Mouse (Mus musculus): ENCODE data around the gene Kpnb1. TPM values are rescaled to one million over a fixed set of nuclear protein-coding genes. Genes with fewer than 3 reads are reported as not detected.

Gene Kpnb1
- polyA plus RNA-seq, 1 experiment: 22.8 TPM

GRCm38 (mm10) chr11:97220211-97220610, 32.5 kb upstream of the Kpnb1 start:
- Histone ChIP-seq H3K27ac (ENCODE audit: insufficient read depth, low read length) (no peak overlapping the region), H3K36me3 (ENCODE audit: control insufficient read depth, insufficient read depth, low read length) (peaks cover 31% of the 10 kb centered on the region), H3K4me1 (ENCODE audit: control insufficient read depth, insufficient read depth, insufficient read length) (no peaks in the 10 kb centered on the region), H3K4me3 (ENCODE audit: extremely low read depth, insufficient read depth, insufficient read length) (no peak overlapping the region), H3K27me3 (ENCODE audit: control insufficient read depth, insufficient read depth, low read length) (no peaks in the 10 kb centered on the region)
- TF ChIP-seq CTCF (IDR thresholded peaks at IDR 0.05; ENCODE audit: extremely low read depth, insufficient read depth, insufficient read length, insufficient replicate concordance) (no peak), POLR2A (IDR thresholded peaks at IDR 0.05; ENCODE audit: low read depth, low read length) (no peak)
- 89% methylated on average over 3 of the region's 3 CpGs for WGBS
- no peak for DNase-seq (ENCODE audit: low read depth in 1 of 2, low spot score in 2 of 2)

GRCm38 (mm10) chr11:97214411-97214810, 26.7 kb upstream of the Kpnb1 start:
- Histone ChIP-seq H3K36me3 (ENCODE audit: control insufficient read depth, insufficient read depth, low read length) (peaks cover 27% of the 10 kb centered on the region), H3K27me3 (ENCODE audit: control insufficient read depth, insufficient read depth, low read length) (no peaks in the 10 kb centered on the region), H3K4me1 (ENCODE audit: control insufficient read depth, insufficient read depth, insufficient read length) (no peaks in the 10 kb centered on the region), H3K4me3 (ENCODE audit: extremely low read depth, insufficient read depth, insufficient read length) (no peak overlapping the region), H3K27ac (ENCODE audit: insufficient read depth, low read length) (no peak overlapping the region)
- TF ChIP-seq CTCF (IDR thresholded peaks at IDR 0.05; ENCODE audit: extremely low read depth, insufficient read depth, insufficient read length, insufficient replicate concordance): no peak
- no peak for TF ChIP-seq POLR2A (IDR thresholded peaks at IDR 0.05; ENCODE audit: low read depth, low read length)
- no peak for DNase-seq (ENCODE audit: low read depth in 1 of 2, low spot score in 2 of 2)
- 95% methylated on average over 5 of the region's 5 CpGs for WGBS

GRCm38 (mm10) chr11:97210728-97211400, 23.2 kb upstream of the Kpnb1 start:
- H3K4me1 ChIP-seq (ENCODE audit: control insufficient read depth, insufficient read depth, insufficient read length): no peaks in the 10 kb centered on the region
- DNase-seq (ENCODE audit: low read depth in 1 of 2, low spot score in 2 of 2): no peak
- 94% methylated on average over 9 of the region's 9 CpGs for WGBS
- no peak overlapping the region for H3K27ac ChIP-seq (ENCODE audit: insufficient read depth, low read length)
- TF ChIP-seq POLR2A (IDR thresholded peaks at IDR 0.05; ENCODE audit: low read depth, low read length) (no peak), CTCF (IDR thresholded peaks at IDR 0.05; ENCODE audit: extremely low read depth, insufficient read depth, insufficient read length, insufficient replicate concordance) (no peak)
- H3K36me3 ChIP-seq (ENCODE audit: control insufficient read depth, insufficient read depth, low read length): peaks cover 20% of the 10 kb centered on the region
- H3K27me3 ChIP-seq (ENCODE audit: control insufficient read depth, insufficient read depth, low read length): no peaks in the 10 kb centered on the region
- no peak overlapping the region for H3K4me3 ChIP-seq (ENCODE audit: extremely low read depth, insufficient read depth, insufficient read length)

GRCm38 (mm10) chr11:97207011-97207422, 19.3 kb upstream of the Kpnb1 start:
- TF ChIP-seq POLR2A (IDR thresholded peaks at IDR 0.05; ENCODE audit: low read depth, low read length): no peak
- DNase-seq (ENCODE audit: low read depth in 1 of 2, low spot score in 2 of 2): no peak
- WGBS: 86% methylated on average over 8 of the region's 8 CpGs
- peaks cover 9% of the 10 kb centered on the region for H3K36me3 ChIP-seq (ENCODE audit: control insufficient read depth, insufficient read depth, low read length)
- H3K27me3 ChIP-seq (ENCODE audit: control insufficient read depth, insufficient read depth, low read length): no peaks in the 10 kb centered on the region
- H3K27ac ChIP-seq (ENCODE audit: insufficient read depth, low read length): no peak overlapping the region
- H3K4me3 ChIP-seq (ENCODE audit: extremely low read depth, insufficient read depth, insufficient read length): no peak overlapping the region
- H3K4me1 ChIP-seq (ENCODE audit: control insufficient read depth, insufficient read depth, insufficient read length): no peaks in the 10 kb centered on the region

GRCm38 (mm10) chr11:97199519-97199918, 11.8 kb upstream of the Kpnb1 start:
- Histone ChIP-seq H3K27ac (ENCODE audit: insufficient read depth, low read length) (no peak overlapping the region), H3K4me1 (ENCODE audit: control insufficient read depth, insufficient read depth, insufficient read length) (no peaks in the 10 kb centered on the region), H3K4me3 (ENCODE audit: extremely low read depth, insufficient read depth, insufficient read length) (no peak overlapping the region), H3K36me3 (ENCODE audit: control insufficient read depth, insufficient read depth, low read length) (no peaks in the 10 kb centered on the region), H3K27me3 (ENCODE audit: control insufficient read depth, insufficient read depth, low read length) (no peaks in the 10 kb centered on the region)
- 82% methylated on average over 6 of the region's 6 CpGs for WGBS
- TF ChIP-seq CTCF (IDR thresholded peaks at IDR 0.05; ENCODE audit: extremely low read depth, insufficient read depth, insufficient read length, insufficient replicate concordance): no peak
- no peak for TF ChIP-seq POLR2A (IDR thresholded peaks at IDR 0.05; ENCODE audit: low read depth, low read length)
- DNase-seq (ENCODE audit: low read depth in 1 of 2, low spot score in 2 of 2): no peak

GRCm38 (mm10) chr11:97198601-97199000, 10.9 kb upstream of the Kpnb1 start:
- no peaks in the 10 kb centered on the region for H3K4me1 ChIP-seq (ENCODE audit: control insufficient read depth, insufficient read depth, insufficient read length)
- no peak for TF ChIP-seq POLR2A (IDR thresholded peaks at IDR 0.05; ENCODE audit: low read depth, low read length)
- peak; percentile 69; the same call in 1 of the 2 replicates for TF ChIP-seq CTCF (IDR thresholded peaks at IDR 0.05; ENCODE audit: extremely low read depth, insufficient read depth, insufficient read length, insufficient replicate concordance)
- H3K36me3 ChIP-seq (ENCODE audit: control insufficient read depth, insufficient read depth, low read length): no peaks in the 10 kb centered on the region
- H3K27me3 ChIP-seq (ENCODE audit: control insufficient read depth, insufficient read depth, low read length): no peaks in the 10 kb centered on the region
- 14% methylated on average over 5 of the region's 5 CpGs for WGBS
- peak; percentile 17 to 54 for DNase-seq (ENCODE audit: low read depth in 1 of 2, low spot score in 2 of 2)
- no peak overlapping the region for H3K4me3 ChIP-seq (ENCODE audit: extremely low read depth, insufficient read depth, insufficient read length)
- H3K27ac ChIP-seq (ENCODE audit: insufficient read depth, low read length): no peak overlapping the region

GRCm38 (mm10) chr11:97197021-97197420, 9.3 kb upstream of the Kpnb1 start:
- WGBS: 80% methylated on average over 8 of the region's 8 CpGs
- DNase-seq (ENCODE audit: low read depth in 1 of 2, low spot score in 2 of 2): no peak
- Histone ChIP-seq H3K36me3 (ENCODE audit: control insufficient read depth, insufficient read depth, low read length) (no peaks in the 10 kb centered on the region), H3K27ac (ENCODE audit: insufficient read depth, low read length) (no peak overlapping the region), H3K4me1 (ENCODE audit: control insufficient read depth, insufficient read depth, insufficient read length) (no peaks in the 10 kb centered on the region), H3K4me3 (ENCODE audit: extremely low read depth, insufficient read depth, insufficient read length) (no peak overlapping the region), H3K27me3 (ENCODE audit: control insufficient read depth, insufficient read depth, low read length) (no peaks in the 10 kb centered on the region)
- TF ChIP-seq CTCF (IDR thresholded peaks at IDR 0.05; ENCODE audit: extremely low read depth, insufficient read depth, insufficient read length, insufficient replicate concordance): no peak
- TF ChIP-seq POLR2A (IDR thresholded peaks at IDR 0.05; ENCODE audit: low read depth, low read length): no peak
